Mouse (Mus musculus): Measurements from ENCODE around the gene Eif2b1. TPM values are rescaled to one million over a fixed set of nuclear protein-coding genes. Genes with fewer than 3 reads are reported as not detected.
A peak's percentile ranks its signal among the peaks of the same experiment; 100 is the strongest.

Eif2b1 gene
- polyA plus RNA-seq, 1 experiment from 2014 or later, result 57.6 TPM

DNA sequence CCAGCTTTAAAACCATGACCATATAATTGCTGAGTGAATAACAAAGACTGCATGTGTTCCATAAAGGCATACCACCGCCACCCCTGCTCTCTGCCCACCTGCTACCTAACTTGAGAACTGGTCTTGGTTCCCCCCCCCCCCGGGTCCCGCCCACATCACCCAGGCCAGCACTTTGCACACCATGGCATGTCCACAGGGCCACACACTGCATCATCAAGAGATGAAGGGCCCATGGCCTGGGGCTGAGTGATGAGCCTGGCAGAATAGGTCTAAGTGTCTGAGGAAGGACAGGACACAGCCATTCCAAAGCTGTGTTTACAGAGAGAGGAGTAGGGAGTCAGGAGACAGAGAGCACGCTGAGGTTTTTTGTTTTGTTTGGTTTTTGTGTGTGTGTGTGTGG is 50.6 kb downstream of the Eif2b1 start:
- H3K4me3 ChIP-seq (ENCODE audit: control insufficient read depth in 1 of 2, insufficient read depth in 1 of 2, low read depth in 1 of 2, low read length in 2 of 2), result peak overlapping the region; percentile 72 to 85; a peak in 3 of 4 replicates
- H3K9ac ChIP-seq (ENCODE audit: low read length), result peak overlapping the region; percentile 88
- no peak for ATAC-seq (ENCODE audit: insufficient number of reproducible peaks, insufficient read depth, low FRiP score, low read depth)
- peak overlapping the region; percentile 18 to 89; a peak in 2 of 4 replicates for H3K27ac ChIP-seq (replicated peaks in 1 of 2; ENCODE audit: control insufficient read depth in 1 of 2, insufficient read depth in 1 of 2, low read depth in 2 of 2, low read length in 2 of 2)
- WGBS, result 73% methylated on average over 4 of the region's 4 CpGs
- peaks cover 24 to 33% of the 10 kb centered on the region in 2 experiments for H3K4me1 ChIP-seq (ENCODE audit: control insufficient read depth in 2 of 2, insufficient read depth in 2 of 2, low read length in 2 of 2)
- H3K36me3 ChIP-seq (ENCODE audit: control insufficient read depth, insufficient read depth, low read length), result peaks cover 9% of the 10 kb centered on the region; the same call in 1 of the 2 replicates
- H3K4me2 ChIP-seq (ENCODE audit: low read length), result peak overlapping the region; percentile 93
- H3K9me3 ChIP-seq (ENCODE audit: control insufficient read depth, low read length), result no peaks in the 10 kb centered on the region
- H3K27me3 ChIP-seq (ENCODE audit: control insufficient read depth, insufficient read depth, low read length), result no peaks in the 10 kb centered on the region

DNA sequence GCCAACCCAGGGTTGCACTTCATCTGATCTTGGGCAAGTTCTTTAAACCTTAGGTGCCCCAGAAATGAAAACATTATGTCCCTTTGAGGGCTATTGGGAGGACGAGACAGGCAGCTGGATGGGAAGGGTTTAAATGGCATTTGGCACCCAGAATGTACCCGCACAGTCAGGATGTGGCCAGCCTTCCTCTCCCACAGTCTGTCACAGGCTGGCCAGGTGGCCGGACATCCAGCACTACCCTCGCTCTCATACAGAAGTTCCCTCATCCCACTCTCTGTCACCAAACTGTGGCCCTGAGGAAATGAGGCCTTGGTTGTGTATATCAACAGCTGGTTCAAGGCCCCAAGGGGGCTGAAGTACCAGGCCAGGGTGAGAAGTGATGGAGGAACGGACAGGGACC is 54.0 kb downstream of the Eif2b1 start:
- H3K4me2 ChIP-seq (ENCODE audit: low read length), result no peak overlapping the region
- H3K27me3 ChIP-seq (ENCODE audit: control insufficient read depth, insufficient read depth, low read length), result no peaks in the 10 kb centered on the region
- WGBS, result 90% methylated on average over 5 of the region's 5 CpGs
- peaks cover 14 to 20% of the 10 kb centered on the region in 2 experiments for H3K4me1 ChIP-seq (ENCODE audit: control insufficient read depth in 2 of 2, insufficient read depth in 2 of 2, low read length in 2 of 2)
- no peak overlapping the region for H3K4me3 ChIP-seq (ENCODE audit: control insufficient read depth in 1 of 2, insufficient read depth in 1 of 2, low read depth in 1 of 2, low read length in 2 of 2)
- no peak for ATAC-seq (ENCODE audit: insufficient number of reproducible peaks, insufficient read depth, low FRiP score, low read depth)
- peaks cover 22% of the 10 kb centered on the region for H3K36me3 ChIP-seq (ENCODE audit: control insufficient read depth, insufficient read depth, low read length)
- no peaks in the 10 kb centered on the region for H3K9me3 ChIP-seq (ENCODE audit: control insufficient read depth, low read length)
- no peak overlapping the region for H3K27ac ChIP-seq (replicated peaks in 1 of 2; ENCODE audit: control insufficient read depth in 1 of 2, insufficient read depth in 1 of 2, low read depth in 2 of 2, low read length in 2 of 2)
- H3K9ac ChIP-seq (ENCODE audit: low read length), result no peak overlapping the region

DNA sequence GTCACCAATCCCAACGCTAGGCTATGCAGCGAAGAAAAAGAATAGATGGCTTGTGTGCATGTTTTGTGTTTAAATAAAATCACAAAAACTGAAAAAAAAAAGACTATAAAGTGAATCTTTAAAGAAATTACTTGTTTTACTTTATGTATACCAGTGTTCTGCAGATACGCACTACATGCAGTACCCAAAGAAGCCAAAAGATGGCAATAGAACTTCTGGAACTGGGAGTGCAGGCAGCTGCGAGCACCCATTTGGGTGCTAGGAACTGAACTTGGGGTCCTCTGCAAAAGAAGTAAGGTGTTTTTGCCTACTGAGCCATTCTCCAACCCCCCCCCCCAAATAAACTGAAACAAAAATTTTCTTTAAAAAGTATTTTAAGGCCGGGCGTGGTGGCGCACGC is 55.9 kb downstream of the Eif2b1 start:
- H3K9ac ChIP-seq (ENCODE audit: low read length), result no peak overlapping the region
- ATAC-seq (ENCODE audit: insufficient number of reproducible peaks, insufficient read depth, low FRiP score, low read depth), result no peak
- no peaks in the 10 kb centered on the region for H3K27me3 ChIP-seq (ENCODE audit: control insufficient read depth, insufficient read depth, low read length)
- WGBS, result 96% methylated on average over 8 of the region's 8 CpGs
- H3K9me3 ChIP-seq (ENCODE audit: control insufficient read depth, low read length), result no peaks in the 10 kb centered on the region
- H3K4me1 ChIP-seq (ENCODE audit: control insufficient read depth in 2 of 2, insufficient read depth in 2 of 2, low read length in 2 of 2), result peaks cover 0 to under 1% of the 10 kb centered on the region in 2 experiments; a peak in 2 of 4 replicates
- peaks cover 31% of the 10 kb centered on the region for H3K36me3 ChIP-seq (ENCODE audit: control insufficient read depth, insufficient read depth, low read length)
- H3K4me2 ChIP-seq (ENCODE audit: low read length), result no peak overlapping the region
- H3K27ac ChIP-seq (replicated peaks in 1 of 2; ENCODE audit: control insufficient read depth in 1 of 2, insufficient read depth in 1 of 2, low read depth in 2 of 2, low read length in 2 of 2), result no peak overlapping the region
- H3K4me3 ChIP-seq (ENCODE audit: control insufficient read depth in 1 of 2, insufficient read depth in 1 of 2, low read depth in 1 of 2, low read length in 2 of 2), result no peak overlapping the region

DNA sequence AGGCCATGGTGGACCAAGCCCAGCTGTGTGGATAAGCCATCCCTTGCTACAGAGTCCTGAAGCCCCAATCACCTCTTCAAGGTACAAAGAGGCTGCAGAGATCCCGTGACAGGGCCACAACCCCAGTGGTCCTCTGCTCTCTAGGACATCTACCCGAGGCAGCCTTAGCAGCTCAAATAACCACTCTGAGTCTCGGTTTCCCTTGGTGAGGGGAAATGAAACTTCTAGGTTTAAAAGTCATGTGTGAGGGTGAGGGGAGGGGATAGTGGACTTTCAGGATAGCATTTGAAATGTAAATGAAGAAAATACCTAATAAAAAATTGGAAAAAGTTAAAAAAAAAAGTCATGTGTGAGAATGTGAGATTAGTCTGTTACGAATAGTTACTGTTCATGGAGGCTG is 57.3 kb downstream of the Eif2b1 start:
- no peak overlapping the region for H3K4me2 ChIP-seq (ENCODE audit: low read length)

More for the DNA sequence above, 57.3 kb downstream of the Eif2b1 start:
- WGBS, result 82% methylated on average over 4 of the region's 4 CpGs
- Histone ChIP-seq H3K9me3 (ENCODE audit: control insufficient read depth, low read length) (no peaks in the 10 kb centered on the region), H3K27ac (replicated peaks in 1 of 2; ENCODE audit: control insufficient read depth in 1 of 2, insufficient read depth in 1 of 2, low read depth in 2 of 2, low read length in 2 of 2) (no peak overlapping the region), H3K36me3 (ENCODE audit: control insufficient read depth, insufficient read depth, low read length) (peaks cover 35% of the 10 kb centered on the region), H3K4me3 (ENCODE audit: control insufficient read depth in 1 of 2, insufficient read depth in 1 of 2, low read depth in 1 of 2, low read length in 2 of 2) (no peak overlapping the region), H3K4me1 (ENCODE audit: control insufficient read depth in 2 of 2, insufficient read depth in 2 of 2, low read length in 2 of 2) (no peaks in the 10 kb centered on the region; a peak in 1 of 4 replicates), H3K9ac (ENCODE audit: low read length) (no peak overlapping the region), H3K27me3 (ENCODE audit: control insufficient read depth, insufficient read depth, low read length) (no peaks in the 10 kb centered on the region)
- ATAC-seq (ENCODE audit: insufficient number of reproducible peaks, insufficient read depth, low FRiP score, low read depth), result no peak

Other genes with a start within 250 kb of the Eif2b1 start
- 133 and 135 TPM in 2 replicates for gene Cdk2ap1, start 216.0 kb downstream of the Eif2b1 start, polyA plus RNA-seq (2014; fragmentation: Nextera tagmentation; extraction: Ambion mirVana)
- gene Sbno1, start 153.1 kb downstream of the Eif2b1 start, polyA plus RNA-seq (2014; fragmentation: Nextera tagmentation; extraction: Ambion mirVana), result 67.3 and 68.1 TPM in 2 replicates
- 86.6 and 87.8 TPM in 2 replicates for gene Kmt5a, start 139.2 kb downstream of the Eif2b1 start, polyA plus RNA-seq (2014; fragmentation: Nextera tagmentation; extraction: Ambion mirVana)
- 14.0 and 17.1 TPM in 2 replicates for gene Rilpl2, start 100.8 kb downstream of the Eif2b1 start, polyA plus RNA-seq (2014; fragmentation: Nextera tagmentation; extraction: Ambion mirVana)
- gene Snrnp35, start 96.0 kb downstream of the Eif2b1 start, polyA plus RNA-seq (2014; fragmentation: Nextera tagmentation; extraction: Ambion mirVana), result 9.6 and 11.5 TPM in 2 replicates
- gene Rilpl1, start 47.7 kb downstream of the Eif2b1 start, polyA plus RNA-seq (2014; fragmentation: Nextera tagmentation; extraction: Ambion mirVana), result 27.2 and 28.3 TPM in 2 replicates
- gene Tmed2, start 38.4 kb downstream of the Eif2b1 start, polyA plus RNA-seq (2014; fragmentation: Nextera tagmentation; extraction: Ambion mirVana), result 437 and 446 TPM in 2 replicates
- 6.5 and 8.3 TPM in 2 replicates for gene Ddx55, start 26.3 kb downstream of the Eif2b1 start, polyA plus RNA-seq (2014; fragmentation: Nextera tagmentation; extraction: Ambion mirVana)
- gene Gtf2h3, start within 50 bp of the Eif2b1 start, polyA plus RNA-seq (2014; fragmentation: Nextera tagmentation; extraction: Ambion mirVana), result 33.5 and 34.1 TPM in 2 replicates
- 32.4 and 35.9 TPM in 2 replicates for gene Atp6v0a2, start 49.4 kb upstream of the Eif2b1 start, polyA plus RNA-seq (2014; fragmentation: Nextera tagmentation; extraction: Ambion mirVana)
- 0.03 and 0.04 TPM in 2 replicates for gene Dnah10, start 146.0 kb upstream of the Eif2b1 start, polyA plus RNA-seq (2014; fragmentation: Nextera tagmentation; extraction: Ambion mirVana)